Mouse (Mus musculus): ENCODE results near the gene Prr11. TPM values are rescaled to one million over a fixed set of nuclear protein-coding genes. Genes with fewer than 3 reads are reported as not detected.

Prr11 gene
- 19.6 and 22.6 TPM in 2 replicates for polyA plus RNA-seq (2014; fragmentation: Nextera tagmentation; extraction: Ambion mirVana)

DNA sequence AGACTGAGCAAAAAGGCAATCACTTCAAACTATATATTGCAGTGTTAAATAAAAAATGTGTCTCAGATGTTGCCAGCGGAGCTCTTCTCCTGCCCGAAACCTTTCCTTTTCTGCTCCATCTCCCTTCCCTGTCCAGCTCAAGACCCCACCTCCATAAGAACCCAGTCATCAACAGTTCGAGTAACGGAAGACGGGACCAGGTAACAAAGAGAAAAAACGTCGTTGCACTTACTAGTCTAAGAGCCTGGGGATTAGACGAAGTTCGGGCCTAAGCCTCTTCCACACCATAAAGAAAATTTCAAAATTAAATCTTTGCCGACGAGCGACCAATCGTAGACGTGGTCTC is at the start of gene Prr11:
Gene Prr11, minus strand, starts transcription at position 300 of the 346 bp plus-strand sequence.
- no peaks in the 10 kb centered on the region for H3K27me3 ChIP-seq (ENCODE audit: control insufficient read depth, insufficient read depth, low read length)
- no peak; the same call in 1 of the 2 replicates for ATAC-seq (ENCODE audit: low FRiP score)
- peak within 1 kb of the TSS; percentile 90 for H3K9ac ChIP-seq (ENCODE audit: low read depth, low read length)
- no peaks in the 10 kb centered on the region for H3K4me1 ChIP-seq (replicated peaks; ENCODE audit: control insufficient read depth, insufficient read depth, low read length)
- H3K9me3 ChIP-seq (ENCODE audit: control insufficient read depth, low read length) = no peaks in the 10 kb centered on the region
- H3K36me3 ChIP-seq (ENCODE audit: control insufficient read depth, insufficient read depth, low read length) = peaks cover 3% of the 10 kb centered on the region; the same call in 1 of the 2 replicates
- peak within 1 kb of the TSS; percentile 91 for H3K27ac ChIP-seq (ENCODE audit: low read depth, low read length)
- DNase-seq (ENCODE audit: low spot score) = no peak
- H3K4me3 ChIP-seq (ENCODE audit: low read depth, low read length) = peak within 1 kb of the TSS; percentile 72
- under 1% methylated on average over 14 of the region's 14 CpGs for WGBS
- peak within 1 kb of the TSS; percentile 53 for H3K4me2 ChIP-seq (replicated peaks; ENCODE audit: low read depth, low read length)

DNA sequence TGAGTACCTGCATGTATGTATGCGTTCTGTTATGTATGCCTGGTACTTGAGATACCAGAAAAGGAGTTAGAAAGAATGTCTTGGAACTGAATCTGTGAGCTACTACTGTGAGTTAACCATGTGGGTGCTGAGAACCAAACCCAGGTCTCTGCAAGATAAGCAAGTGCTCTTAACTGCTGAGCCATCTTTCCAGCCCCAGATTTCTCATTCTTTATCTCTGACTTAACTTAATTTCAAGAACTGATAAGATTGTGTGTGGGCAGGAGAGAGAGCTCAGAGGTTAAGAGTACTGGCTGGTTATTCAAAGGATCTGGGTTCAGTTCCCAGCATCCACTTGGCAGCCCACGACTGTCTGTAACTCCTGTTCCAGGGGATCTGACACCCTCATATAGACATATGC is 49.5 kb upstream of the Prr11 start:
- no peaks in the 10 kb centered on the region for H3K4me1 ChIP-seq (replicated peaks; ENCODE audit: control insufficient read depth, insufficient read depth, low read length)
- H3K9ac ChIP-seq (ENCODE audit: low read depth, low read length) = no peak overlapping the region
- ATAC-seq (ENCODE audit: low FRiP score) (no peak), DNase-seq (ENCODE audit: low spot score) (no peak)
- no peak overlapping the region for H3K27ac ChIP-seq (ENCODE audit: low read depth, low read length)
- no peak overlapping the region for H3K4me2 ChIP-seq (replicated peaks; ENCODE audit: low read depth, low read length)
- H3K4me3 ChIP-seq (ENCODE audit: low read depth, low read length) = no peak overlapping the region
- H3K36me3 ChIP-seq (ENCODE audit: control insufficient read depth, insufficient read depth, low read length) = no peaks in the 10 kb centered on the region
- 96% methylated on average over 2 of the region's 2 CpGs for WGBS
- H3K9me3 ChIP-seq (ENCODE audit: control insufficient read depth, low read length) = no peaks in the 10 kb centered on the region
- no peaks in the 10 kb centered on the region for H3K27me3 ChIP-seq (ENCODE audit: control insufficient read depth, insufficient read depth, low read length)

DNA sequence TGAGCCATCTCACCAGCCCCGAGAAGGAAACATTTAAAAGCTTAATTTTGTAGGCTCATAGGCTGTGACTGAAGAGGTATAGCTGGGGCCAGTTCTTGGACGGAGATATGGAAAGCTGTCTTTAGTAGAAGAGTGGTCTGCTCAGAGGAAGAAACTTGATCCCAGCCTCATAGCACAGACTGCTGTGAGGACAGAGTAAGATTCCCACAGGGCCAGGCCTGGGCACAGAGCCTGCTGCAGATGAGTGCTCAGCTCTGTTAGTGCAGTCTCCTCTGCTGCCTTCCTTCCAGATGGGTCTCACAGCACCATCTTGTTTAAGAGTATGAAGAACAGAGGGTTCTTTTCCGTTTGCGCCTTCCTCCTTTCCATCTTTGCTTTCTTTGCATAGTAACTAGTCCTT is 27.7 kb upstream of the Prr11 start:
- 87% methylated on average over 4 of the region's 4 CpGs for WGBS
- no peak for ATAC-seq (ENCODE audit: low FRiP score)

DNA sequence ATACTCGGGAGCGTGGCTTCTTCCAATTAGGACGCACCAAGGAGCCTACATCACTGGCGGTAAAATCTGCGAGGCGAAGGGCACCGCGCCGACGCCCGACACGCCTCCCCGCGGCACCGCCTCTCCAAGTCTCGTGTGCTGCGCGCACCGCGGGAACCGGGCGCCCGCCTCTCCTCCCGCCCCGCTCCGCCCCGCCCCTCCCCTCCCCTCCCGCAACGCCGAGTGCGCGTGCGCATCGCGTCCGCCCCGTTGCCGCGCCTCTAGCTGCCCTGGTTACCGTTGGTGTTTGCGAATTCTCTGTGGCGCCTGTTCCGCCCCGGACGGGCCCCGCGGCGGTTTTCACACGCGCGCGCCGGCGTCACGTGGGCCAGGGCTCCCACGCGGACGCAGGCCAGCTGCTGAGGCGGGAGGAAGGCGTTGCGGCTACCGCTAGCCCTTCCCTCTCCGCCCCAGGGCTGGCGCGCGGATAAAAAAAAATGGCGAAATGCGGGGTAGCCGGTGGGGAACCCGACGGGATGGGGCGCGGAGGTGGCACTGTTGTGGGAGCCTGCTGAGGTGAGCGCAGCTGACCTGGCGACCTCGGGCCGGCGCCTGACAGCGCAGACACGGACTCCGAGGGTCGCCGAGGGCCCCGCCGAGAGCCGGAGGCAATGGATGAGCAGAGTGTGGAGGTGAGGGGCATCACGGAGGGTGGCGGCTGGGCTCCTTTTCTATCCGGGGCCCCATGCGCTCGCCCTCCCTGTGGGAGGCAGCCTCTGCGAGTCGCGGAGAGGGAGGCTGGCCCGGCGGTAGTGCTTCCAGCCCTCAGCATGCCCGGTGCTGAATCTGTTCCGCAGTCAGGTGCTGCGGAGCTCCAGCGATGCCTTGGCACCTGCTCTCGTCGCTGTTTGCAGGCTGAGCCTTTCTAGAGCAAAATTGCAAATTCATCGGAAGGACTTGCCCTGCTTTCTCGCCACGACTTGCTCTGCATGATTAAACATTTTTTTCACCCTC is 18.6 kb upstream of the Prr11 start, which contains the start of gene Trim37:
Gene Trim37, plus strand, starts transcription at position 254 of the 993 bp plus-strand sequence.
- peak within 1 kb of the TSS; percentile 66 for H3K4me3 ChIP-seq (ENCODE audit: low read depth, low read length)
- 0 out of 2 replicates have a peak, but pooled peaks cover 2% of the 10 kb centered on the region for H3K4me1 ChIP-seq (replicated peaks; ENCODE audit: control insufficient read depth, insufficient read depth, low read length)
- H3K36me3 ChIP-seq (ENCODE audit: control insufficient read depth, insufficient read depth, low read length) = peaks cover 8% of the 10 kb centered on the region; the same call in 1 of the 2 replicates
- H3K9ac ChIP-seq (ENCODE audit: low read depth, low read length) = peak within 1 kb of the TSS; percentile 73
- H3K4me2 ChIP-seq (replicated peaks; ENCODE audit: low read depth, low read length) = peak within 1 kb of the TSS; percentile 63
- ATAC-seq (ENCODE audit: low FRiP score) = peak; percentile 94
- no peaks in the 10 kb centered on the region for H3K9me3 ChIP-seq (ENCODE audit: control insufficient read depth, low read length)
- H3K27ac ChIP-seq (ENCODE audit: low read depth, low read length) = peak within 1 kb of the TSS; percentile 84
- under 1% methylated on average over 83 of the region's 105 CpGs for WGBS
- H3K27me3 ChIP-seq (ENCODE audit: control insufficient read depth, insufficient read depth, low read length) = no peaks in the 10 kb centered on the region
- peak; percentile 94 for DNase-seq (ENCODE audit: low spot score)

More for the DNA sequence above, 27.7 kb upstream of the Prr11 start:
- Histone ChIP-seq H3K4me3 (ENCODE audit: low read depth, low read length) (no peak overlapping the region), H3K9ac (ENCODE audit: low read depth, low read length) (no peak overlapping the region), H3K4me1 (replicated peaks; ENCODE audit: control insufficient read depth, insufficient read depth, low read length) (no peaks in the 10 kb centered on the region), H3K4me2 (replicated peaks; ENCODE audit: low read depth, low read length) (no peak overlapping the region), H3K9me3 (ENCODE audit: control insufficient read depth, low read length) (no peaks in the 10 kb centered on the region), H3K27ac (ENCODE audit: low read depth, low read length) (no peak overlapping the region), H3K36me3 (ENCODE audit: control insufficient read depth, insufficient read depth, low read length) (0 out of 2 replicates have a peak, but pooled peaks cover 2% of the 10 kb centered on the region), H3K27me3 (ENCODE audit: control insufficient read depth, insufficient read depth, low read length) (no peaks in the 10 kb centered on the region)
- no peak for DNase-seq (ENCODE audit: low spot score)

DNA sequence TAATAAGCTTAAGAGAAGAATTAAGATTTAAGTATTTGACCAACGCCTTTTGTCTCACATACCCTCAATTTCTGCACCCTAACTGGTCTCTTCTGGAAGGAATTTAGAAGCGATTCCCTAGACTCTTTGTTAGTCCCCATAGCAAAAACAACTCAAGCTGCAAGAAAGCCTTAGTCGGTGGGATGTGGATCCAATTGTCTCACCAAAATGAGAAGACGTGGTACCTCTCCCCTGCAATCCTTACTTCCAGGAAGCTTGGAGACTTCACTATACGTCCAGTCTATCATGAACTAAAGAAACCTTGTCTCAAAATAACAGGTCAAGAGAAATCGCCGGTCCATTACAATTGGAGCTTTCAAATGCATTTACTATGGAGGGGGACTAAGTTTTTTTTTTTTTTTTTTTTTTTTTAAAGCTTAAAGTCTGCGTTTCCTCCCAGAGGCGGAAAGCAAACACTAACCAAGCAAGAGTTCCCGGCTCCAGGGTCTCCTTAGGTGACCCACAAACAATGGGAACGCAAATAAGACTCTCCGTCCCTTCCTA is 17.8 kb upstream of the Prr11 start:
- Histone ChIP-seq H3K27ac (ENCODE audit: low read depth, low read length) (peak overlapping the region; percentile 84), H3K4me2 (replicated peaks; ENCODE audit: low read depth, low read length) (peak overlapping the region; percentile 63), H3K9ac (ENCODE audit: low read depth, low read length) (peak overlapping the region; percentile 59), H3K27me3 (ENCODE audit: control insufficient read depth, insufficient read depth, low read length) (no peaks in the 10 kb centered on the region), H3K4me3 (ENCODE audit: low read depth, low read length) (peak overlapping the region; percentile 66), H3K36me3 (ENCODE audit: control insufficient read depth, insufficient read depth, low read length) (peaks cover 8% of the 10 kb centered on the region; the same call in 1 of the 2 replicates), H3K9me3 (ENCODE audit: control insufficient read depth, low read length) (no peaks in the 10 kb centered on the region), H3K4me1 (replicated peaks; ENCODE audit: control insufficient read depth, insufficient read depth, low read length) (0 out of 2 replicates have a peak, but pooled peaks cover 2% of the 10 kb centered on the region)
- WGBS = 1% methylated on average over 12 of the region's 12 CpGs
- ATAC-seq (ENCODE audit: low FRiP score) (no peak), DNase-seq (ENCODE audit: low spot score) (peak; percentile 54)

DNA sequence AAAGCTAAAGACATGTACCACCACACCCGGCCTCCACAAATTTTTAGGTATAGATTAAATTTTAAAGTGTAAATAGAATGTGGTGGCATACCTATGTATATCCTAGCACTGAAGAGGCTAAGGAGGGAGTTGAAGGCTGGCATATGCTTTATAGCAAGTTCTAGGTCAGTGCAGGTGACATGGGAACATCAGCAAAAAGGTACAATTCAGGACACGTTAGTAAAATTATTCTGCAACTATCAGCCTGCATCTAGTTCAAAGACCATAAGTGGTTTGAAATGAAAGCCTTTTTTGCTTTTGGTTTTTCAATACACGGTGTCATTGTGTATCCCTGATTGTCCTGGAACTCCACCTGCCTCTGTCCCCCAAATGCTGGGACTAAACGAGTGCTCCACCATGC is 17.1 kb upstream of the Prr11 start:
- ATAC-seq (ENCODE audit: low FRiP score) = no peak
- Histone ChIP-seq H3K4me1 (replicated peaks; ENCODE audit: control insufficient read depth, insufficient read depth, low read length) (0 out of 2 replicates have a peak, but pooled peaks cover 2% of the 10 kb centered on the region), H3K9me3 (ENCODE audit: control insufficient read depth, low read length) (no peaks in the 10 kb centered on the region), H3K4me3 (ENCODE audit: low read depth, low read length) (no peak overlapping the region; the same call in 1 of the 2 replicates), H3K27me3 (ENCODE audit: control insufficient read depth, insufficient read depth, low read length) (no peaks in the 10 kb centered on the region), H3K4me2 (replicated peaks; ENCODE audit: low read depth, low read length) (no peak overlapping the region), H3K36me3 (ENCODE audit: control insufficient read depth, insufficient read depth, low read length) (peaks cover 8% of the 10 kb centered on the region; the same call in 1 of the 2 replicates), H3K9ac (ENCODE audit: low read depth, low read length) (no peak overlapping the region), H3K27ac (ENCODE audit: low read depth, low read length) (peak overlapping the region; percentile 84; the same call in 1 of the 2 replicates)
- DNase-seq (ENCODE audit: low spot score) = no peak
- WGBS = 62% methylated on average over 4 of the region's 4 CpGs

DNA sequence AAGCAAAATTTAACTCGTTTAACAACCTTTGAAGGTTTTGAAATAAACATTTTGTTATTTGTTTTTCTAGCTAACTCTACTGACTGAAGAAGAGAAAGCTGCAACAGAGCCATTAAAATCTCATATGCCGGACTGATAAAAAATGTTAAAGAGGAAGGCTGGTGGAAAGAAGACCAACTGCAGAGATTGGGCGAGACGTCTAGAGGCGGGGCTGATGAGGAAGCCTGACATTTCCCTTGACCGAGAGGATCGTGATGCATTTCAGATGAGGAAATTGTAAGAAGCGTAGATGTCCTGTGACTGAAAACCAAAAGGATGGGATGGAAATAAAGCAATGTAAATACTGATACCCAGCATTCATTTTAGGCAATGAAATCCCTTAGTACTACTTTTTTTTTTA is 13.4 kb upstream of the Prr11 start:
- H3K27ac ChIP-seq (ENCODE audit: low read depth, low read length) = no peak overlapping the region
- H3K4me2 ChIP-seq (replicated peaks; ENCODE audit: low read depth, low read length) = no peak overlapping the region
- no peaks in the 10 kb centered on the region for H3K4me1 ChIP-seq (replicated peaks; ENCODE audit: control insufficient read depth, insufficient read depth, low read length)
- no peaks in the 10 kb centered on the region for H3K27me3 ChIP-seq (ENCODE audit: control insufficient read depth, insufficient read depth, low read length)
- no peak overlapping the region for H3K9ac ChIP-seq (ENCODE audit: low read depth, low read length)
- H3K9me3 ChIP-seq (ENCODE audit: control insufficient read depth, low read length) = no peaks in the 10 kb centered on the region
- 84% methylated on average over 8 of the region's 8 CpGs for WGBS
- no peak overlapping the region for H3K4me3 ChIP-seq (ENCODE audit: low read depth, low read length)
- peaks cover 15% of the 10 kb centered on the region; the same call in 1 of the 2 replicates for H3K36me3 ChIP-seq (ENCODE audit: control insufficient read depth, insufficient read depth, low read length)
- no peak for ATAC-seq (ENCODE audit: low FRiP score)
- no peak for DNase-seq (ENCODE audit: low spot score)

DNA sequence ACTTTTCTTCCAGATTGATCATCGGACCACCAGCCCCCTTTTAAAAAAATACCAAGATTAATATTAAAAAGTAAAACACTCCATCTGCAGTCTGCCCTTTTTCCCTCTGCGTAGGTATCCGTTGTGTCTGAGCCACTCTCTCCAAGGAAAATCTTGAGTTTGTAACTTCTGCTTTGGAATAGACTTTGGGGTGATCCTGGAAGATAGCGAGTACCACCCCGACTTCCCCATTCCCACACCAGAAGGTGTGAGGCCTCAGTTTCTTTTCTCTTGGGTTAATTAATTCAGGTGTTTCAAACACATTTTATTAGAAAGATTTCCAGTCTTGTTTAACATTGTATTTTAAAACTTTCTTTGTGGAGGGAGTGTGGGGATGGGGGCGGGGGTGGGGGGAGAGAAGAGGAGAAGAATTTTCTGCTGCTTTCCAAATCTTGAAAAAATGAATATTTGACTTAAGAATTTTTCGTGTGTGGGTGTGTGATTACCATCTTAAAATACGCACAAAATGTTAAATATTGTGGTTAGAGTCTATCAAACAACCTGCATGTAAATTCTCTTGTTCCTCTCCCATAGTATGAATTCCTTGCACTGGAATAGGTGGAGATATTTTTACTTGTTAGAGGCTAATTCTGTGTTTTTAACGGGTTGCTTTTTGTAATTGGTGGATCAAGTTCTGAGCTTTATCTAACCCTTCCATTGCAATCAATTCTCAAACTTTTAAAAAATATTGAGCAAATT is 1.8 kb upstream of the Prr11 start:
- Histone ChIP-seq H3K27ac (ENCODE audit: low read depth, low read length) (peak overlapping the region; percentile 91), H3K9ac (ENCODE audit: low read depth, low read length) (peak overlapping the region; percentile 90), H3K27me3 (ENCODE audit: control insufficient read depth, insufficient read depth, low read length) (no peaks in the 10 kb centered on the region), H3K4me2 (replicated peaks; ENCODE audit: low read depth, low read length) (peak overlapping the region; percentile 53), H3K36me3 (ENCODE audit: control insufficient read depth, insufficient read depth, low read length) (no peaks in the 10 kb centered on the region; the same call in 1 of the 2 replicates), H3K9me3 (ENCODE audit: control insufficient read depth, low read length) (no peaks in the 10 kb centered on the region), H3K4me1 (replicated peaks; ENCODE audit: control insufficient read depth, insufficient read depth, low read length) (no peaks in the 10 kb centered on the region), H3K4me3 (ENCODE audit: low read depth, low read length) (peak overlapping the region; percentile 72)
- DNase-seq (ENCODE audit: low spot score) (no peak), ATAC-seq (ENCODE audit: low FRiP score) (no peak)
- WGBS = 8% methylated on average over 9 of the region's 9 CpGs

All from hindbrain, embryonic 11.5 days (tissue).